Mouse (Mus musculus): Measurements from ENCODE around the gene Vim.

The Vim gene

DNA sequence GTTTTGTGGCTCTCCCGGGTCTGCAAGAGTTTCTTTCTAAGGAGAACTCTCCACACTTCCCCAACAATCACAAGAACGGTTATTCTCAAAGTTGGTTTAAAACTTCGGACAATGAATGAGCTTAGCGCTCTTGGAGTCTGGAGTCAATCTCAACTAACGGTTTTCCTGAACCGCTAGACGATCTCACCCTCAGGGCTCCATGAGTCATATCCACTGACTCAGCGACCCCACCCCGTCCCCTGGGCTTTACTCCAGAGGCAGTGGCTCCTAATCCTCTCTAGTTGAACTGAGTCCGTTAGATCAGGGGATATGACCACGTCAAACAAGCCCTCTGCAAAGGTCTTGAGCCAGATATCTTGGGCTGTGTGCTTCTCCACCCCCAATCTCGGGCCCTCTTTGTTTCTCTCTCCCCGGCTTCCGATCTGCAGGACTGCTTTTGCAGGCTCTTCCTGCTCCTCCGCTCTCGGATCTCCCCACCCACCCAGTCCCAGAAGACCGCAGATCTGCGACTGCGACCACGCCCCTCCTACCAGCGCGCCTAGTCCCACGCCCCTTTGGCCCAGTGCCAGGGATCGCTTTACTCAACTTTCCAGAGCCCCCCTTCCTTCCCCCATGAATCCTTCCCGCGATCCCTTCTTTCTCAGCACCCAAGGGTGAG lies at the start of gene Vim:
TSS of gene Vim (plus strand) at position 520 of the 658 bp plus-strand sequence.
- DNase-seq (ENCODE audit: low spot score): peak; percentile 96

DNA sequence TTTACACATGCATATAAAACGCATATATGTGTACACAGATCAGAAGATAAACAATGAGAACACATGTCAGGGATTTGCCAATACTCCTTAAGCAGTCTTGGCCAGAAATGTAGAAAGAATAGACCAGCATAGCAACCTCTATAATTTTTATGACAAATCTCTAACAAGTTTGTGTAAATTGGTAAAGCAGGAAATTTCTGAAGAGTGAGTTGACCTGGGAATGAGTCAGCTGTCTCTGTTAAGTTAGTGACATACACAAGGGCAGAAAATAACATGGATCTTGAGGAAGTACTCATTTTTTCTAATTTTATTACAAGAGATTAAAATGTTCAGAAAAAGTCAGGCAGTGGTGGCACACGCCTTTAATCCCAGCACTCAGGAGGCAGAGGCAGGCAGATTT lies 47.5 kb upstream of the Vim start:
- no peak for DNase-seq (ENCODE audit: low spot score)

- DNase-seq (ENCODE audit: low spot score): no peak
Measured at GRCm38 (mm10) chr2:13527125-13527524, 46.6 kb upstream of the Vim start.

- no peak for DNase-seq (ENCODE audit: low spot score)
Measured at GRCm38 (mm10) chr2:13527531-13527930, 46.2 kb upstream of the Vim start.

- DNase-seq (ENCODE audit: low spot score): no peak
Measured at GRCm38 (mm10) chr2:13529253-13529933, 44.3 kb upstream of the Vim start.

DNA sequence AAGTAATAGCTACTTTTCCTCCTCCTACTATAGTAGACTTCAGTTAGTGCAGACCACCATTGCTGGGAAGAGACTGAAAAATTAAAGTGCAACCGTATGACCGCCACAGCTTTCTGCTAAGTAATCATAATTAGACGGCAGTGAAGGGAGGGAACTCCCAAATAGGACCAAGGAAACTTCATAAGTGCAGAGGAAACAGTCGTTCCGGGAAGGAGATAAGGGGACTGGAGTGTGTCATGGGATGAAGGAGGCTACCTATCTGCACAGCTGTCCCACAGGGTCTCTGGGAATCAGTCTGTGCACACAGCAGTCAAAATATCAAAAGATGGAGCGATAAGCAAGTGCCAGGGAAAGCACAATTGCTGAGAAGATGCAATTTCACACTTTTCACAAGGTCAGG lies 43.1 kb upstream of the Vim start:
- no peak for DNase-seq (ENCODE audit: low spot score)

DNA sequence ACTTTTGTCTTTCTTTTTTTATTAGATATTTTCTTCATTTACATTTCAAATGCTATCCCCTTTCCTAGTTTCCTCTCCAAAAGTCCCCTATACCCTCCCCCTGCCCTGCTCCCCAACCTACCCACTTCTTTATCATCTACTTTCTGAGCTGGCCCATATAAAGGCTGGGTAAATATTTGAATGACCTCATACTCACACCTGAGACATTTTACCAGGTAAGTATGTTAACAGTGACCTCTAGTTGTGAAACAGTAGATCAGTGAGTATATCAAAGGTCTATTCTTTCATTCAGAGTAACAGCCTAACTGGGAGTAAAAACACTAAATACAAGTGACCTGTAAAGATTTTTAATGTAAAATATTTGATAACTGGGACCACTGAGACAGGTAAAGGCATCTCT lies 37.0 kb upstream of the Vim start:
- DNase-seq (ENCODE audit: low spot score): no peak

DNA sequence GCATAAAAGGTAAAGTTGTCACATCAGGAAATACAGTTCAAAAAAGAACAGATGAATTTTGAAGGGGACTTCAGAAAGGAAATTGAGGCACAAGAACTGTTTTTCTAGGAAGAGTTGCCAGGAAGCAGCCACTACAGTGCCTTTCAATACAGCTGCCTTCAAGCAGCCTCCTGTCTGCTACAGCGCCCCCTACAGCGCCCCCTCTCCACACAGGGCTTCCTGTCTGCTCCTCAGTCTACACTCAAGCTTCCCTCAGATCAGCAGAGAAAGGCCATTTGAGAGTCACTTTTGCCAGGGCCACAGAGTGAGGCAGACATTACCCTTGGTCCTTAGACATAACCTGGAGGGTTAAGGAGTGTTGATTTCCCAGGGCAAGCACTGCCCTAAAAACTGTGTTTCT lies 36.0 kb upstream of the Vim start:
- peak; percentile 29 for DNase-seq (ENCODE audit: low spot score)

DNA sequence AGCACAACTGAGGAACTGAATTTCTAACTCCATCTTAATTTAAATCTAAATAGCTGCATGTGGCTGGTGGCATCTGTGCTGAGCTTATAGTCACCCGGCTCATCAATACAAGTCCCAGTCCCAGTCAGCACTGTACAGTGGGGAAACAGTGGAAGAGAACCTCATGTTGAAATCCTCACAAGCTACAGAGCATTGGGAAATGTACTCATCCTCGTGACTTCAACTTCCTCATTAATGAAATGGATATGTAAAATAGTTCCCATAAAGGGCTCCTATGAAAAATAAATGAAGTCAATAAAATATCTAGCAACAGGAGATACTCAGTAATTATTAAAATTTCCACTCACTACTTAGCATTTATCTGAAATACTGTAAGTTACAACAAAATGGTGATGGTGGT lies 35.5 kb upstream of the Vim start:
- DNase-seq (ENCODE audit: low spot score): no peak

- no peak for DNase-seq (ENCODE audit: low spot score)
Measured at GRCm38 (mm10) chr2:13538704-13539377, 34.9 kb upstream of the Vim start.

DNA sequence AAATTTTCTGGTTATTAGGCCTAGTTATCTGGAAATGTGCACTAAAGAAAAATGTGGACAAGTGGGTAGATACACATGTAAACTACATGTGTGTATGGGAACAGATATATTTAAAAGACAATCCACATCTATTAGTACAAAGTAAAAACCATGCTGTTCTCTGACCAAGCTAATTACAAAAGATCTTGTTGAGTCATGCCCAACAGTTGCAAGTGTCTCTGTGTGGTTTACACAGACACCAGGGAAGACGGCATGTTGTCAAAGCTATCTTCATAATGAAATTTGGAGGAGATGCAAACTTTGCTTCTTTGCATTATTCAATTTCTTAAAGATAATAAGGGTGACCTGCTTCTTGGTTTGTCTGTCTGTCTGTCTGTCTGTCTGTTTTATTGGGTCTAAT lies 33.9 kb upstream of the Vim start:
- no peak for DNase-seq (ENCODE audit: low spot score)

DNA sequence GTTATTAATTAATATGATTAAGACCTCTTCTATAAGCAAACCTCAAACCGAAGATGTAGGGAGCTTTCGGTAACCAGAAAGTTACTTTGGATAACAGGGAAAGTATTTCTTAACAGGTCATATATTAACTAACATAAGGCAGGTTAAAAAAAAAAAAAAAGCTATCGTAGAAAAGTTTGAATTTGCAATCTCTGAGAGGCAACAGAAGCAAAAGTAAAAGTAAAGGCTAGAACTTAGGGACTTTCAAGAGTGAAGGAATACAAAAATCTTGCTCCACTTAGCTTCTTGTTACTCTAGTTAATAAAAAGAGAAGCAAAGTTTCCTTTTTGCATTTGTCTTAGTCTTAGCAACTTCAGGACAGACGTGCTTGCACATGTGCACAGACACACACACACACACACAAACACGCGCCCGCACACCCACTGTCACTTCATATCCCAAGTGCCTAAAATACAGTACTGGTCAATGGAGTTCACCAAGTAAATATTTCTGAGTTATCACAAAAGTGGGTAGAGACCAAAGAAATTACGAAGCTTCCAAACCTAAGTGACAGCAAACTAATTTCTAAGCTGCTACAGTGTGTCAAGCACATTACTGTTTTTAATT lies 30.1 kb upstream of the Vim start:
- no peak for DNase-seq (ENCODE audit: low spot score)

DNA sequence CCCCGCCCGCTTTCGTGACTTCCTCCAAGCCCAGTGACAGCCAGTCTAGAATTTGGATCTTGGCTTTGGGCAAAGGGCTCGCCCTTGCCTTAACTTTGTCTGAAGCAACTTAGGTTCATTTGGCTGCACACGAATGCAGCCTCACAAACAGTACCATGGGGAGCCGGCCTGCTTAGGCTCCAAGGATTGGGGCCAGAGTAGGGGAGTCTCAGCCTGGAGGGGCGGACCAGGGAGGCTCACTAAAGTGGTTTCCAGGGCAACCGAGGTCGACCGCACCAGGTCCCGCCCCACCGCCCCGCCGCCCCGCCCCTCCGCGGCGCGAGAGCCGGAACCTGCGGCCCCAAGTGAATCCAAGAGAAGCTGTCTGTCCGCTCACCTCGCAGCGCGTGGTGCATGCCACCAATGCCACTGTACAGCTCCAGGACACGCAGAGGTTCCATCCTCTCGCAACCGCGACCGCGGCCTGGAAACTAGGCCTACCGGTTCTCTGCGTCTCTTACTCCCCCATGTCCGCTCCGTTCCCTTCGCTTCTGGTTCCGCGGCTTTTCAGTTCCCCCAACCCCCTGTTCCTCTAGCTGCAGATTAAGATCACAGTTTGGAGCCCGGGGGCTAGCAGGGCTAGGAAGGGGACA lies 29.4 kb upstream of the Vim start, which contains the start of gene Trdmt1:
TSS of gene Trdmt1 (minus strand) at position 476 of the 632 bp plus-strand sequence.
- DNase-seq (ENCODE audit: low spot score): peak; percentile 95

- peak; percentile 61 for DNase-seq (ENCODE audit: low spot score)
Measured at GRCm38 (mm10) chr2:13548749-13549148, 25.0 kb upstream of the Vim start.

DNA sequence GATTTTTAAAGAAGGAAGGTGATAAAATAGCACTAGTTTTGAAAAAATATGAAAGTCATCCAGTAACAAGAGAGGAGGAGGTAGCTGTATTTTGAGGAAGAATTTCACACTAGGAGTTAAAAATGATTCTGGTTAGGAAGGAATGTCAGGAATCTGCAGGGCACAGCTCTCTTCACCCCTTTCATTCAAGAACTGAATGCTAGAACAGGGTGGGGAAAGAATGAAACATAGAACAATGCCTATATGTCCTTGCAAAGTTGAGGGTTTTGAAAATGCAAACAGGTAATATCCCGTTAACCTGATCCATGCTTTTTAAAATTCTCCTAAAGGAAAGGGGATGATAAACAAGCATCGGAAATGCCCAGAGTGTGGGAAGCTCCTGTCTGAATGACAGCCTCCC lies 19.8 kb upstream of the Vim start:
- no peak for DNase-seq (ENCODE audit: low spot score)

DNA sequence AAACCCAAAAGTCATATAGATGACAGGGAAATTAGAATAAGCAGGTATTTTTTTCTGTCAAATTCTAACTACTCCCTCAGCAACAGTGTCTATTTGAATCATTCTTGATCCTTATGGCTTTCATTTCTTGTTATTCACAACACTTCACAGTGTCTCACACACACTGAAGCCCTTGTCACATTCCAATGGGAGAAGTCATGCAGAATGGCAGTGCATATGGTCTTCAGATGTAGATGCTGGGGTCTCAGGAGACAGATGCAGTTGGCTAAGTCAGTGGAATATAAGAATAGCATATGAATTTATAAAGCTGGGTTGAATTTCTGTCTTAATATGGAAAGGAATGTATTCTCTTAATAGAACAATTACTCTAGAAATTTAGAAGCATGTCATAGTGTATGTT lies 17.5 kb upstream of the Vim start:
- DNase-seq (ENCODE audit: low spot score): no peak

DNA sequence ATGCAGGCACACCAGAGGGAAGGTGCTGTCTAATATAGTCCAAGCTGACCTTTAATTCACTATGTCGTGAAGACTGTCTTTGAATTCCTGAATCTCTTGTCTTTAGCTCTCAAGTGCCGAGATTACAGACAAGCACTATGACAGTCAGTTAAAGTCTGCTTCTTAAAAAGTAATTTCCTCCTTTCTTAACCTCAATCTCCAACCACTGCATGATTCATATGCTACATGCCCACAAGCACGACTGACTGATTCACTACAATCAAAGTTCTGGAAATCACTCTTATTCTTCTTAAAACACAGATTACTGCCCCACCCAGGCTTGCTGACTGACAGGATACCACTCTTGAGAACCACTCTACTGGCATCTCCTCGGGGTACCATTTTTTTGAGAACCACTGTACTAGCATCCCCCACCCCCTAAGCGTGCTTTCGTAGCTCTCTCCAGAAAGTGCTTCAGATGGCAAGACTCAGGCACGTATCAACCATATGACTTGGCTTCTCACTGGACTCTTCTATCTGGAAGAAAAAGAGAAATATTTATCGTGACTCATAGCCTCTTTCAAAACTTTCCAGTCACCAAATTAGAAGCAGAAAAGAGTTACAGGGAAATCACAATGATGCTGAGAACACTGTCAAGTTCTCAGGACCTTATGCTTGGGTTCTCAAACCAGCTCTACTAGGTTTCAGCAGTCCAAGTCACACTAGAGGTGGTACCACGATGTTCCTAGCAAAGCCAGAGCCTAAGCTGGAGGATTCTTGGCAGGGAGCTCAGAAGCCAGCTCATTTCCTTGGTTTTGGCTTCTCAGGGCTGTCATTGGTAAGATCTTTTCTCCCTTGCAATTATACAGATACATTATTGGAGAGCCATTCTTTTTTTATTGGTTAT lies 16.3 kb upstream of the Vim start:
- DNase-seq (ENCODE audit: low spot score): peak; percentile 60

- peak; percentile 67 for DNase-seq (ENCODE audit: low spot score)
Measured at GRCm38 (mm10) chr2:13558607-13559262, 15.0 kb upstream of the Vim start.

GRCm38 (mm10) chr2:13559303-13559702 lies 14.4 kb upstream of the Vim start:
- no peak for DNase-seq (ENCODE audit: low spot score)

DNA sequence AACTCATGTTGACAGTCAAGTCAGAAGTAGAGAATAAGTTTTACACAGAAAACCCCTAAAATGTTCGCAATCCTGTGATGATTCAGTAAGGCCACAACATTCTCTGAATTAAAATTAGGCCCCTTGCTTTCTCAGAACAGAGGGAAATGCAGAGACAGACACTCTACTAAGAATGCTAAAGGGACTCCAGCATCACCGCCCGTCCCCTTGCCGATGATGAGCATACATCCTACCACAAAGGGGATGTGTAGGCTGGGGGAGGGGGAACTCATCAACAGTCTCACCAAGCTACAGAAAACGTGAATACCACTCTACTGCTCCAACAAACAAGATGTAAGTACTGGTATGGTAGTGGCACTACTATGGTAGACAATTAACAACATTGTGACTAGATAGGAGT lies 14.0 kb upstream of the Vim start:
- DNase-seq (ENCODE audit: low spot score): no peak

GRCm38 (mm10) chr2:13560396-13560795 lies 13.3 kb upstream of the Vim start:
- DNase-seq (ENCODE audit: low spot score): no peak
